Mouse (Mus musculus): ENCODE measurements at regions not wholly inside any gene's neighbourhood (a gene's known extent, or its start where the extent isn't known, plus 50 kb on each side); places are given as distances from the start of the nearest gene placed in this dataset.

DNA sequence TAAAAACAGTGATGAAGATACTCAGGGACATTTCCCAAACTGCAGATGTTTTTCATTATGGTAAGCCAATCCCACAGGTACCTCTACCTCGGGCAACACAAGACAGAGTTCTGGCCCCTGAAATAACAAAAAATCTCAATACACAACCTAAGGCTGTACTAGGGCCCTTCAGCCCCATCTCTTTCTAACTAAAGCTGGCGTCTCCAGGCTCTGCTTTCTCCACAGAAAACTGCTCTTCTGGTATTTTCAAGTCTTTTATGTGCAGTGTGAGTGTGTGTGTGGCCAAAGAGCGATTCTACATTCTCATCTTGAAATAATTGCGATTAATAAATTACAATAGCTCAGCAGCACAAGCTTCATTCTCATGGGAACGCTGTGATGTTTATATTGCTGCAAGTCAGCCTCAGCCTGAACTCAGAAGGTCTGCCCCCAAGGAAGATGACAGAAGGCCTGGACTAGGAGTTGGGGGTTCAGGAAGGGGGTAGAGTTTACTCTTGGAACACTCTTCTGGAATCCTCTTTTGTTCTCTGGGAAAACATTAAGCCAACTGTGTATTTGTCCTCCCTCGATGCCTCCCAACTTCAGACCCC, 173.5 kb downstream of the Nuf2 start:
- DNase-seq = no peak
- H3K9ac ChIP-seq (replicated peaks; ENCODE audit: low read length) = no peak overlapping the region
- H3K9me3 ChIP-seq (ENCODE audit: control insufficient read depth, low read length) = no peaks in the 10 kb centered on the region
- ATAC-seq (ENCODE audit: low FRiP score, low TSS enrichment) = no peak
- 0 out of 2 replicates have a peak, but pooled peaks cover 5% of the 10 kb centered on the region for H3K4me1 ChIP-seq (ENCODE audit: control insufficient read depth, insufficient read depth, low read length)
- no peak overlapping the region for H3K4me2 ChIP-seq (ENCODE audit: low read length)
- H3K27ac ChIP-seq (replicated peaks; ENCODE audit: low read depth, low read length) = no peak overlapping the region
- 87% methylated on average over 6 of the region's 6 CpGs for WGBS
- H3K4me3 ChIP-seq (replicated peaks; ENCODE audit: low read depth, low read length) = no peak overlapping the region
- H3K27me3 ChIP-seq (ENCODE audit: control insufficient read depth, insufficient read depth, low read length) = no peaks in the 10 kb centered on the region
- no peaks in the 10 kb centered on the region for H3K36me3 ChIP-seq (ENCODE audit: control insufficient read depth, insufficient read depth, low read length)

GRCm38 (mm10) chr1:169354021-169354420, 177.2 kb downstream of the Nuf2 start:
- ATAC-seq (ENCODE audit: low FRiP score, low TSS enrichment) (no peak), DNase-seq (peak; percentile 78)
- H3K4me3 ChIP-seq (replicated peaks; ENCODE audit: low read depth, low read length) = no peak overlapping the region
- no peaks in the 10 kb centered on the region for H3K27me3 ChIP-seq (ENCODE audit: control insufficient read depth, insufficient read depth, low read length)
- no peak overlapping the region for H3K4me2 ChIP-seq (ENCODE audit: low read length)
- H3K4me1 ChIP-seq (ENCODE audit: control insufficient read depth, insufficient read depth, low read length) = 0 out of 2 replicates have a peak, but pooled peaks cover 5% of the 10 kb centered on the region
- H3K9me3 ChIP-seq (ENCODE audit: control insufficient read depth, low read length) = no peaks in the 10 kb centered on the region
- WGBS = 77% methylated on average over 5 of the region's 5 CpGs
- H3K36me3 ChIP-seq (ENCODE audit: control insufficient read depth, insufficient read depth, low read length) = no peaks in the 10 kb centered on the region
- H3K27ac ChIP-seq (replicated peaks; ENCODE audit: low read depth, low read length) = no peak overlapping the region
- no peak overlapping the region for H3K9ac ChIP-seq (replicated peaks; ENCODE audit: low read length)

- ATAC-seq (ENCODE audit: low FRiP score, low TSS enrichment) = no peak
- DNase-seq = peak; percentile 82
- 55% methylated on average over 2 of the region's 2 CpGs for WGBS
Observed at GRCm38 (mm10) chr1:169347692-169348091, 183.6 kb downstream of the Nuf2 start.

GRCm38 (mm10) chr1:169346876-169347275, 184.4 kb downstream of the Nuf2 start:
- ATAC-seq (ENCODE audit: low FRiP score, low TSS enrichment) (no peak), DNase-seq (no peak)
- Histone ChIP-seq H3K4me3 (replicated peaks; ENCODE audit: low read depth, low read length) (no peak overlapping the region), H3K36me3 (ENCODE audit: control insufficient read depth, insufficient read depth, low read length) (no peaks in the 10 kb centered on the region), H3K9ac (replicated peaks; ENCODE audit: low read length) (no peak overlapping the region), H3K4me1 (ENCODE audit: control insufficient read depth, insufficient read depth, low read length) (no peaks in the 10 kb centered on the region), H3K4me2 (ENCODE audit: low read length) (no peak overlapping the region), H3K27me3 (ENCODE audit: control insufficient read depth, insufficient read depth, low read length) (no peaks in the 10 kb centered on the region), H3K27ac (replicated peaks; ENCODE audit: low read depth, low read length) (no peak overlapping the region), H3K9me3 (ENCODE audit: control insufficient read depth, low read length) (no peaks in the 10 kb centered on the region)
- WGBS = 97% methylated on average over 1 of the region's 1 CpGs

More at GRCm38 (mm10) chr1:169347692-169348091, 183.6 kb downstream of the Nuf2 start:
- H3K4me2 ChIP-seq (ENCODE audit: low read length) = no peak overlapping the region
- H3K4me3 ChIP-seq (replicated peaks; ENCODE audit: low read depth, low read length) = no peak overlapping the region
- no peaks in the 10 kb centered on the region for H3K27me3 ChIP-seq (ENCODE audit: control insufficient read depth, insufficient read depth, low read length)
- no peaks in the 10 kb centered on the region for H3K9me3 ChIP-seq (ENCODE audit: control insufficient read depth, low read length)
- H3K27ac ChIP-seq (replicated peaks; ENCODE audit: low read depth, low read length) = no peak overlapping the region
- no peaks in the 10 kb centered on the region for H3K4me1 ChIP-seq (ENCODE audit: control insufficient read depth, insufficient read depth, low read length)
- no peaks in the 10 kb centered on the region for H3K36me3 ChIP-seq (ENCODE audit: control insufficient read depth, insufficient read depth, low read length)
- H3K9ac ChIP-seq (replicated peaks; ENCODE audit: low read length) = no peak overlapping the region

DNA sequence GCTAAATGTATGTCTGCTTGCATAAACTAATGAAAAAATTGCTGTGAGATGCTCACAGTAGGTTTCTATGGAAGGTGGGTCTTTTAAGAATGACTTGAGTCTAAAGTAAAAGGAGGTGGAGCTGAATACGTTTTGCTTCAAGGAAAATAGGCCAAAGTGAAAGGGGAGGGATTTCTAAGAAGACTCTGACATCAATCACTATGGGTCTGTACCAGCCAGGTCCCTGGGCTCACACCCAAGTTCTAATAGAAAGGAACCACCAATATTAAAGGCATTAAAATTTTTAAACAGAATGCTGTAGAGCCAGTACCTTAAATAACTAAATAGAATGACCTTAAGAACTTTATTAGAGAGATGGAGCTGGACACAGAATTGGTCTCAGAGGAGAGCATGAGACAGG, 190.1 kb downstream of the Nuf2 start:
- H3K27me3 ChIP-seq (ENCODE audit: control insufficient read depth, insufficient read depth, low read length) = no peaks in the 10 kb centered on the region
- no peaks in the 10 kb centered on the region for H3K9me3 ChIP-seq (ENCODE audit: control insufficient read depth, low read length)
- no peaks in the 10 kb centered on the region for H3K4me1 ChIP-seq (ENCODE audit: control insufficient read depth, insufficient read depth, low read length)
- no peak for ATAC-seq (ENCODE audit: low FRiP score, low TSS enrichment)
- no peak overlapping the region for H3K4me3 ChIP-seq (replicated peaks; ENCODE audit: low read depth, low read length)
- H3K9ac ChIP-seq (replicated peaks; ENCODE audit: low read length) = no peak overlapping the region
- WGBS = 65% methylated on average over 1 of the region's 1 CpGs
- H3K36me3 ChIP-seq (ENCODE audit: control insufficient read depth, insufficient read depth, low read length) = no peaks in the 10 kb centered on the region
- no peak for DNase-seq
- H3K27ac ChIP-seq (replicated peaks; ENCODE audit: low read depth, low read length) = no peak overlapping the region
- H3K4me2 ChIP-seq (ENCODE audit: low read length) = no peak overlapping the region

- no peaks in the 10 kb centered on the region for H3K27me3 ChIP-seq (ENCODE audit: control insufficient read depth, insufficient read depth, low read length)
- H3K9ac ChIP-seq (replicated peaks; ENCODE audit: low read length) = no peak overlapping the region
- DNase-seq = no peak
- H3K9me3 ChIP-seq (ENCODE audit: control insufficient read depth, low read length) = no peaks in the 10 kb centered on the region
- 62% methylated on average over 4 of the region's 4 CpGs for WGBS
- no peaks in the 10 kb centered on the region for H3K36me3 ChIP-seq (ENCODE audit: control insufficient read depth, insufficient read depth, low read length)
- H3K4me3 ChIP-seq (replicated peaks; ENCODE audit: low read depth, low read length) = no peak overlapping the region
- ATAC-seq (ENCODE audit: low FRiP score, low TSS enrichment) = no peak
- H3K27ac ChIP-seq (replicated peaks; ENCODE audit: low read depth, low read length) = no peak overlapping the region
- H3K4me2 ChIP-seq (ENCODE audit: low read length) = no peak overlapping the region
- H3K4me1 ChIP-seq (ENCODE audit: control insufficient read depth, insufficient read depth, low read length) = no peaks in the 10 kb centered on the region
Observed at GRCm38 (mm10) chr1:169338461-169338860, 192.8 kb downstream of the Nuf2 start.

- DNase-seq (no peak), ATAC-seq (ENCODE audit: low FRiP score, low TSS enrichment) (no peak)
- Histone ChIP-seq H3K9me3 (ENCODE audit: control insufficient read depth, low read length) (no peaks in the 10 kb centered on the region), H3K27ac (replicated peaks; ENCODE audit: low read depth, low read length) (no peak overlapping the region), H3K4me2 (ENCODE audit: low read length) (no peak overlapping the region), H3K36me3 (ENCODE audit: control insufficient read depth, insufficient read depth, low read length) (no peaks in the 10 kb centered on the region), H3K4me3 (replicated peaks; ENCODE audit: low read depth, low read length) (no peak overlapping the region), H3K27me3 (ENCODE audit: control insufficient read depth, insufficient read depth, low read length) (no peaks in the 10 kb centered on the region), H3K9ac (replicated peaks; ENCODE audit: low read length) (no peak overlapping the region), H3K4me1 (ENCODE audit: control insufficient read depth, insufficient read depth, low read length) (no peaks in the 10 kb centered on the region)
- WGBS = 94% methylated on average over 5 of the region's 5 CpGs
Observed at GRCm38 (mm10) chr1:169332165-169332564, 199.1 kb downstream of the Nuf2 start.

- DNase-seq (no peak), ATAC-seq (ENCODE audit: low FRiP score, low TSS enrichment) (no peak)
- Histone ChIP-seq H3K9ac (replicated peaks; ENCODE audit: low read length) (no peak overlapping the region), H3K4me1 (ENCODE audit: control insufficient read depth, insufficient read depth, low read length) (0 out of 2 replicates have a peak, but pooled peaks cover 4% of the 10 kb centered on the region), H3K4me2 (ENCODE audit: low read length) (no peak overlapping the region), H3K4me3 (replicated peaks; ENCODE audit: low read depth, low read length) (no peak overlapping the region), H3K36me3 (ENCODE audit: control insufficient read depth, insufficient read depth, low read length) (no peaks in the 10 kb centered on the region), H3K27me3 (ENCODE audit: control insufficient read depth, insufficient read depth, low read length) (no peaks in the 10 kb centered on the region), H3K27ac (replicated peaks; ENCODE audit: low read depth, low read length) (no peak overlapping the region), H3K9me3 (ENCODE audit: control insufficient read depth, low read length) (no peaks in the 10 kb centered on the region)
- 58% methylated on average over 8 of the region's 8 CpGs for WGBS
Observed at GRCm38 (mm10) chr1:169313241-169313640, 218.0 kb downstream of the Nuf2 start.

DNA sequence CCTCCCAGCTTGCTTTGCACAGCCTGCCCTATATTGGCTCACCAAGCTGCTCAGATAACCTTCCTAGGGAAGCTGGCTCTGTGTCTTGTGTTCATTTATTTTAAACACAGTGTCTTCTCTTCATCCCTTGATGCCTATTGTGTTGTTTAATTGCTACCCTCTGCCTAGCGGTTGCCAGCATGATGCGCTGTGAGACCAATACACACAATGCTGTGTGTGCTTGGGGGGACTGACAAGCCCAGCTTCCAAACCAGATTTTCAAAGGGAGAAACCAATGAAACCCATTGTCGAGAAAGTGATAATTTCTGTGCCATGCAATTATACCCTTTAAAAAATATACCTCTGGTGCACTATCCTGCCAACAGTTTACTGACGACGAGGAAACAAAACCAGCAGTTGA, 247.8 kb downstream of the Nuf2 start:
- H3K36me3 ChIP-seq (ENCODE audit: control insufficient read depth, insufficient read depth, low read length) = no peaks in the 10 kb centered on the region
- H3K4me2 ChIP-seq (ENCODE audit: low read length) = no peak overlapping the region
- no peak overlapping the region for H3K9ac ChIP-seq (replicated peaks; ENCODE audit: low read length)
- ATAC-seq (ENCODE audit: low FRiP score, low TSS enrichment) = no peak
- H3K4me1 ChIP-seq (ENCODE audit: control insufficient read depth, insufficient read depth, low read length) = no peaks in the 10 kb centered on the region
- no peaks in the 10 kb centered on the region for H3K9me3 ChIP-seq (ENCODE audit: control insufficient read depth, low read length)
- no peak overlapping the region for H3K4me3 ChIP-seq (replicated peaks; ENCODE audit: low read depth, low read length)
- WGBS = 95% methylated on average over 5 of the region's 5 CpGs
- H3K27ac ChIP-seq (replicated peaks; ENCODE audit: low read depth, low read length) = no peak overlapping the region
- no peak for DNase-seq
- no peaks in the 10 kb centered on the region for H3K27me3 ChIP-seq (ENCODE audit: control insufficient read depth, insufficient read depth, low read length)
